Comparison of ENCODE assay signal across 25 mouse cellular contexts in genomic region chr1:187418186-187419140, GRCm38 (mm10).
DNase-seq lines count a peak whose midpoint lies in the region; ATAC-seq and TF ChIP-seq lines count a peak whose summit lies in the region.
"Had no signal": no experiment of that assay in that cellular context is flagged by ENCODE, and none has a peak within 500 bp of the region (broad histone marks: within the 10 kb centered on the region; RNA-seq: fewer than 3 reads in every experiment).

No protein-coding gene starts in this region.

- H3K36me3 ChIP-seq in embryonic facial prominence, embryonic 14.5 days (ENCODE audit: control insufficient read depth, insufficient read depth, low read length) = no peaks in the 10 kb centered on the region
- no peaks in the 10 kb centered on the region for H3K36me3 ChIP-seq in embryonic facial prominence, embryonic 10.5 days (replicated peaks)
- H3K36me3 ChIP-seq in kidney, postnatal 0 days (ENCODE audit: insufficient read depth, low read length) = no peaks in the 10 kb centered on the region
- H3K36me3 ChIP-seq in limb, embryonic 13.5 days = no peaks in the 10 kb centered on the region
- H3K36me3 ChIP-seq: embryonic facial prominence, embryonic 15.5 days; heart, embryonic 13.5 days; hindbrain, embryonic 13.5 days; liver, embryonic 12.5 days; midbrain, embryonic 12.5 days had no signal

- H3K9me3 ChIP-seq in embryonic facial prominence, embryonic 14.5 days (ENCODE audit: control insufficient read depth, low read length) = no peaks in the 10 kb centered on the region
- no peaks in the 10 kb centered on the region for H3K9me3 ChIP-seq in embryonic facial prominence, embryonic 10.5 days
- H3K9me3 ChIP-seq in kidney, postnatal 0 days (replicated peaks; ENCODE audit: low read length) = no peaks in the 10 kb centered on the region
- H3K9me3 ChIP-seq in limb, embryonic 13.5 days = no peaks in the 10 kb centered on the region
- H3K9me3 ChIP-seq: embryonic facial prominence, embryonic 15.5 days; heart, embryonic 13.5 days; hindbrain, embryonic 13.5 days; liver, embryonic 12.5 days; midbrain, embryonic 12.5 days had no signal

- peak; percentile 9 for DNase-seq in adrenal gland, postnatal 10 days
- DNase-seq in adrenal gland, adult 18-20 months (ENCODE audit: low spot score in 2 of 2) = no peak
- DNase-seq in embryonic facial prominence, embryonic 14.5 days (ENCODE audit: low spot score) = peak; percentile 26
- DNase-seq in embryonic facial prominence, embryonic 10.5 days (ENCODE audit: low spot score) = no peak
- DNase-seq in kidney, postnatal 0 days (ENCODE audit: low spot score) = peak; percentile 63
- DNase-seq in kidney, postnatal 4 days = no peak
- DNase-seq in right cerebral cortex, postnatal 36 days (ENCODE audit: low spot score in 2 of 2) = no peak
- DNase-seq: cerebellum, adult 2 months; gastrocnemius, postnatal 25 days; heart, adult 2 months; heart, postnatal 14 days; kidney, adult 8-10 months; layer of hippocampus, adult 9-11 months; lung, adult 18-20 months; lung, postnatal 10 days; right cerebral cortex, postnatal 14 days; spleen, adult 18-20 months had no signal

- H3K4me1 ChIP-seq in embryonic facial prominence, embryonic 14.5 days (ENCODE audit: control insufficient read depth, insufficient read depth, low read length) = no peaks in the 10 kb centered on the region
- no peaks in the 10 kb centered on the region for H3K4me1 ChIP-seq in embryonic facial prominence, embryonic 10.5 days
- H3K4me1 ChIP-seq in kidney, postnatal 0 days (replicated peaks; ENCODE audit: insufficient read depth, low read length) = 0 out of 2 replicates have a peak, but pooled peaks cover 4% of the 10 kb centered on the region
- H3K4me1 ChIP-seq in limb, embryonic 13.5 days = peaks cover 14% of the 10 kb centered on the region
- H3K4me1 ChIP-seq: embryonic facial prominence, embryonic 15.5 days; heart, embryonic 13.5 days; hindbrain, embryonic 13.5 days; liver, embryonic 12.5 days; midbrain, embryonic 12.5 days had no signal

- WGBS in embryonic facial prominence, embryonic 14.5 days = 75% methylated on average over 20 of the region's 20 CpGs
- 89% methylated on average over 20 of the region's 20 CpGs for whole genome bisulfite sequencing in embryonic facial prominence, embryonic 10.5 days
- WGBS in kidney, postnatal 0 days = 71% methylated on average over 20 of the region's 20 CpGs
- 70% methylated on average over 20 of the region's 20 CpGs for WGBS in limb, embryonic 13.5 days

- H3K27ac ChIP-seq in embryonic facial prominence, embryonic 14.5 days (replicated peaks; ENCODE audit: low read depth, low read length) = no peak overlapping the region
- no peak overlapping the region for H3K27ac ChIP-seq in embryonic facial prominence, embryonic 10.5 days (replicated peaks)
- H3K27ac ChIP-seq in kidney, postnatal 0 days = no peak overlapping the region
- H3K27ac ChIP-seq in limb, embryonic 13.5 days = 0 out of 2 replicates have a peak overlapping the region, but pooled peaks have one; percentile 28
- H3K27ac ChIP-seq: embryonic facial prominence, embryonic 15.5 days; heart, adult 2 months; heart, embryonic 13.5 days; hindbrain, embryonic 13.5 days; liver, embryonic 12.5 days; midbrain, embryonic 12.5 days had no signal

- ATAC-seq in embryonic facial prominence, embryonic 14.5 days (ENCODE audit: low read depth) = no peak
- ATAC-seq in kidney, postnatal 0 days (replicated peaks; ENCODE audit: low FRiP score, low read depth) = no peak
- peak; percentile 51; the same call in 1 of the 2 replicates for ATAC-seq in limb, embryonic 13.5 days (ENCODE audit: low FRiP score, low read depth)
- ATAC-seq: forebrain, embryonic 16.5 days; inflammation-experienced regulatory T-cells, adult 6 months; liver, embryonic 12.5 days had no signal

- no peak overlapping the region for H3K4me3 ChIP-seq in embryonic facial prominence, embryonic 14.5 days (ENCODE audit: low read depth, low read length)
- no peak overlapping the region for H3K4me3 ChIP-seq in embryonic facial prominence, embryonic 10.5 days
- no peak overlapping the region for H3K4me3 ChIP-seq in kidney, postnatal 0 days (replicated peaks; ENCODE audit: low read depth, low read length)
- H3K4me3 ChIP-seq in limb, embryonic 13.5 days = no peak overlapping the region
- H3K4me3 ChIP-seq: embryonic facial prominence, embryonic 15.5 days; heart, adult 2 months; heart, embryonic 13.5 days; hindbrain, embryonic 13.5 days; liver, embryonic 12.5 days; midbrain, embryonic 12.5 days had no signal

- TF ChIP-seq CTCF in kidney, postnatal 0 days (IDR thresholded peaks at IDR 0.05; ENCODE audit: low read depth) = no peak

- H3K27me3 ChIP-seq in embryonic facial prominence, embryonic 14.5 days (replicated peaks; ENCODE audit: control insufficient read depth, insufficient read depth, low read length) = no peaks in the 10 kb centered on the region
- no peaks in the 10 kb centered on the region for H3K27me3 ChIP-seq in embryonic facial prominence, embryonic 10.5 days (replicated peaks; ENCODE audit: low read depth, poor library complexity, severe bottlenecking)
- H3K27me3 ChIP-seq in kidney, postnatal 0 days (ENCODE audit: insufficient read depth, low read length) = no peaks in the 10 kb centered on the region
- no peaks in the 10 kb centered on the region for H3K27me3 ChIP-seq in limb, embryonic 13.5 days
- H3K27me3 ChIP-seq: embryonic facial prominence, embryonic 15.5 days; heart, embryonic 13.5 days; hindbrain, embryonic 13.5 days; liver, embryonic 12.5 days; midbrain, embryonic 12.5 days had no signal

- H3K9ac ChIP-seq in embryonic facial prominence, embryonic 14.5 days (ENCODE audit: low read depth, low read length) = no peak overlapping the region
- H3K9ac ChIP-seq in kidney, postnatal 0 days (ENCODE audit: low read depth, low read length) = no peak overlapping the region
- H3K9ac ChIP-seq in limb, embryonic 13.5 days = no peak overlapping the region
- H3K9ac ChIP-seq: embryonic facial prominence, embryonic 15.5 days; heart, embryonic 13.5 days; hindbrain, embryonic 13.5 days; liver, embryonic 12.5 days; midbrain, embryonic 12.5 days had no signal

- no peak overlapping the region for H3K4me2 ChIP-seq in embryonic facial prominence, embryonic 14.5 days (ENCODE audit: low read depth, low read length)
- H3K4me2 ChIP-seq in kidney, postnatal 0 days (ENCODE audit: low read length) = no peak overlapping the region
- H3K4me2 ChIP-seq in limb, embryonic 13.5 days (replicated peaks) = no peak overlapping the region
- H3K4me2 ChIP-seq: embryonic facial prominence, embryonic 15.5 days; heart, embryonic 13.5 days; hindbrain, embryonic 13.5 days; liver, embryonic 12.5 days; midbrain, embryonic 12.5 days had no signal

Comparison
In these comparisons a context has a peak if more than half of its experiments do, and no peak if none do; other contexts are left out.
1. DNase-seq: peak in adrenal gland, postnatal 10 days (single experiment), embryonic facial prominence, embryonic 14.5 days (single experiment) and kidney, postnatal 0 days (single experiment); none in adrenal gland, adult 18-20 months (0 of 2), embryonic facial prominence, embryonic 10.5 days (single experiment), kidney, postnatal 4 days (0 of 2) and right cerebral cortex, postnatal 36 days (0 of 2).